Comparison of ENCODE assay signal across 17 mouse cellular contexts in the genomic region with DNA sequence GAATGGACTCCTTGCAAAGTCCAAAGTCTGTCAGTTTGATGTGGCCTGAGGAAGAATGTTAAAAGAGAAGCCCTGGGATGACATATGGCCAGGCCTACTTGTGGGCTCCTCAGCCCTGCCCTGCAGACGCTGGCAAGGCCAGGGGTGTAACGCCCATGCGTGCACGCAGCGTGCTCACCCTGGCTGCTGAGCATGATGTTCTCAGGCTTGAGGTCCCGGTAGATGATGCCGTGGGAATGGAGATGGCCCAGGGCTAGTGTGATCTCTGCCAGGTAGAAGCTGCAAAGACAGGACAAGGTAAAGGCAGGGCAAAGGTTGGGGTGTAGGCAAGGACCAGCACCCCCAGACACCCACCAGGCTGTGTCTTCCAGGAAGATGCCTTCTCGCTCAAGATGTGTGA. TPM values are rescaled to one million over a fixed set of nuclear protein-coding genes. Genes with fewer than 3 reads are reported as not detected.
"Had no signal": no experiment of that assay in that cellular context is flagged by ENCODE, and none has a peak within 500 bp of the region (broad histone marks: within the 10 kb centered on the region; RNA-seq: fewer than 3 reads in every experiment).

No protein-coding gene starts in this region.

- H3K9ac ChIP-seq: lung, embryonic 15.5 days; midbrain, embryonic 13.5 days; midbrain, embryonic 15.5 days; neural tube, embryonic 12.5 days; stomach, embryonic 15.5 days had no signal

- H3K4me2 ChIP-seq: lung, embryonic 15.5 days; midbrain, embryonic 11.5 days; midbrain, embryonic 13.5 days; midbrain, embryonic 15.5 days; neural tube, embryonic 12.5 days; stomach, embryonic 15.5 days had no signal

- ATAC-seq: lung, postnatal 0 days; midbrain, embryonic 13.5 days; midbrain, embryonic 15.5 days had no signal

- H3K27me3 ChIP-seq: lung, embryonic 15.5 days; megakaryocyte, embryonic 14.5 days; midbrain, embryonic 13.5 days; midbrain, embryonic 15.5 days; neural tube, embryonic 12.5 days; stomach, embryonic 15.5 days had no signal

- DNase-seq: lung, adult 2 months; lung, postnatal 14 days; lung, postnatal 36 days; right cerebral cortex, postnatal 14 days; thymus, adult 2 months; thymus, postnatal 25 days; thymus, postnatal 4 days had no signal

- H3K4me3 ChIP-seq: lung, embryonic 15.5 days; megakaryocyte, embryonic 14.5 days; midbrain, embryonic 13.5 days; midbrain, embryonic 15.5 days; neural tube, embryonic 12.5 days; stomach, embryonic 15.5 days had no signal

- H3K9me3 ChIP-seq: lung, embryonic 15.5 days; megakaryocyte, embryonic 14.5 days; midbrain, embryonic 13.5 days; midbrain, embryonic 15.5 days; neural tube, embryonic 12.5 days; stomach, embryonic 15.5 days had no signal

- H3K27ac ChIP-seq: lung, embryonic 15.5 days; macrophage; midbrain, embryonic 13.5 days; midbrain, embryonic 15.5 days; neural tube, embryonic 12.5 days; stomach, embryonic 15.5 days; stomach, postnatal 0 days had no signal

RNA-seq across cellular contexts. Expression of a gene that starts 15.2 kb away (rescaled TPM):
- polyA plus RNA-seq: lung, adult 2 months; macrophage; midbrain, embryonic 11.5 days; stomach, postnatal 0 days had no signal
